ENCODE assay signal across 18 mouse cellular contexts in genomic region chr5:36775317-36775716, GRCm38 (mm10). TPM values are rescaled to one million over a fixed set of nuclear protein-coding genes. Genes with fewer than 3 reads are reported as not detected.
A peak's percentile ranks its signal among the peaks of the same experiment; 100 is the strongest.
DNase-seq lines count a peak whose midpoint lies in the region; ATAC-seq and TF ChIP-seq lines count a peak whose summit lies in the region.
"Had no signal": no experiment of that assay in that cellular context is flagged by ENCODE, and none has a peak within 500 bp of the region (broad histone marks: within the 10 kb centered on the region; RNA-seq: fewer than 3 reads in every experiment).

No protein-coding gene starts in this region.

- TF ChIP-seq CTCF in testis, adult 2 months (IDR thresholded peaks at IDR 0.05; ENCODE audit: control insufficient read depth, insufficient read depth, insufficient replicate concordance, low read depth, low read length): no peak

- 87% methylated on average over 2 of the region's 2 CpGs for WGBS in embryonic facial prominence, embryonic 10.5 days

- H3K4me3 ChIP-seq in testis, adult 2 months (ENCODE audit: control insufficient read depth, low read depth, low read length): no peak overlapping the region
- no peak overlapping the region for H3K4me3 ChIP-seq in ES-E14 (ENCODE audit: insufficient read depth in 1 of 2, low read depth in 1 of 2, low read length in 2 of 2, poor library complexity in 1 of 2, severe bottlenecking in 1 of 2)
- H3K4me3 ChIP-seq in embryonic facial prominence, embryonic 10.5 days: no peak overlapping the region
- H3K4me3 ChIP-seq: embryonic facial prominence, embryonic 13.5 days; embryonic facial prominence, embryonic 15.5 days; erythroblast, embryonic 14.5 days; forebrain, embryonic 13.5 days; forebrain, embryonic 15.5 days had no signal

- H3K4me1 ChIP-seq in testis, adult 2 months (ENCODE audit: control insufficient read depth, insufficient read depth, low read length): no peaks in the 10 kb centered on the region
- H3K4me1 ChIP-seq in ES-E14 (ENCODE audit: control insufficient read depth in 2 of 2, insufficient read depth in 2 of 2, low read length in 2 of 2, poor library complexity in 1 of 2): peaks cover 9 to 19% of the 10 kb centered on the region in 2 experiments; a peak in 3 of 4 replicates
- H3K4me1 ChIP-seq in embryonic facial prominence, embryonic 10.5 days: peaks cover 22% of the 10 kb centered on the region
- H3K4me1 ChIP-seq: forebrain, embryonic 13.5 days; forebrain, embryonic 15.5 days had no signal

- no peak for ATAC-seq in erythroid progenitor cell, adult 5-6 weeks (replicated peaks; ENCODE audit: low FRiP score, poor library complexity, severe bottlenecking)
- ATAC-seq: activated CD4-positive, CD25-positive, alpha-beta regulatory T cell, adult 4 months; forebrain, embryonic 13.5 days; forebrain, embryonic 15.5 days; forebrain, postnatal 0 days had no signal

- H3K27me3 ChIP-seq in testis, adult 2 months (ENCODE audit: control insufficient read depth, insufficient read depth, low read length): no peaks in the 10 kb centered on the region
- no peaks in the 10 kb centered on the region for H3K27me3 ChIP-seq in embryonic facial prominence, embryonic 10.5 days (replicated peaks; ENCODE audit: low read depth, poor library complexity, severe bottlenecking)
- H3K27me3 ChIP-seq: embryonic facial prominence, embryonic 13.5 days; embryonic facial prominence, embryonic 15.5 days; forebrain, embryonic 13.5 days; forebrain, embryonic 15.5 days had no signal

- no peaks in the 10 kb centered on the region for H3K9me3 ChIP-seq in ES-E14 (ENCODE audit: control insufficient read depth, insufficient read depth, low read depth, low read length)
- H3K9me3 ChIP-seq in embryonic facial prominence, embryonic 10.5 days: peaks cover 3% of the 10 kb centered on the region
- H3K9me3 ChIP-seq: embryonic facial prominence, embryonic 13.5 days; embryonic facial prominence, embryonic 15.5 days; forebrain, embryonic 15.5 days had no signal

- no peak for DNase-seq in testis, postnatal 10 days (ENCODE audit: low spot score)
- no peak for DNase-seq in ES-E14 (ENCODE audit: low read depth, low spot score)
- DNase-seq in embryonic facial prominence, embryonic 10.5 days (ENCODE audit: low spot score): no peak
- DNase-seq in lung, postnatal 25 days (ENCODE audit: low spot score): no peak
- DNase-seq: cerebellum, adult 11-12 months; cerebellum, adult 2 months; cerebellum, adult 9-10 months; cerebellum, postnatal 10 days; cerebellum, postnatal 25 days; forebrain, postnatal 0 days had no signal

- no peaks in the 10 kb centered on the region for H3K36me3 ChIP-seq in testis, adult 2 months (ENCODE audit: control insufficient read depth, insufficient read depth, low read length)
- H3K36me3 ChIP-seq in ES-E14 (ENCODE audit: control insufficient read depth, insufficient read depth, low read length, poor library complexity, severe bottlenecking): no peaks in the 10 kb centered on the region
- H3K36me3 ChIP-seq in embryonic facial prominence, embryonic 10.5 days (replicated peaks): no peaks in the 10 kb centered on the region
- H3K36me3 ChIP-seq: embryonic facial prominence, embryonic 13.5 days; embryonic facial prominence, embryonic 15.5 days; forebrain, embryonic 15.5 days had no signal

- in situ Hi-C loops in ES-E14 (cut with MboI; ENCODE audit: low sequenced_read_pairs in 2 of 2, unreplicated experiment in 2 of 2): no loop called here

- H3K27ac ChIP-seq in testis, adult 2 months (ENCODE audit: control insufficient read depth, insufficient read depth, low read depth, low read length): peak overlapping the region; percentile 60
- H3K27ac ChIP-seq in ES-E14 (ENCODE audit: insufficient read depth, low read depth, low read length, poor library complexity, severe bottlenecking): peak overlapping the region; percentile 15; the same call in 1 of the 2 replicates
- 0 out of 2 replicates have a peak overlapping the region, but pooled peaks have one; percentile 45 for H3K27ac ChIP-seq in embryonic facial prominence, embryonic 10.5 days (replicated peaks)
- H3K27ac ChIP-seq: embryonic facial prominence, embryonic 13.5 days; embryonic facial prominence, embryonic 15.5 days; forebrain, embryonic 13.5 days; forebrain, embryonic 15.5 days had no signal

- no peak for TF ChIP-seq POLR2A in testis, adult 2 months (IDR thresholded peaks at IDR 0.05; ENCODE audit: control insufficient read depth, low read depth, low read length)

- no peak overlapping the region for H3K9ac ChIP-seq in ES-E14 (ENCODE audit: insufficient read depth, low read depth, low read length, poor library complexity, severe bottlenecking)
- H3K9ac ChIP-seq: embryonic facial prominence, embryonic 13.5 days; embryonic facial prominence, embryonic 15.5 days; forebrain, embryonic 13.5 days; forebrain, embryonic 15.5 days; forebrain, postnatal 0 days had no signal

TF ChIP-seq in ES-E14, 5 proteins besides CTCF, POLR2A, EP300 and RAD21:
- TF ChIP-seq MAFK (IDR thresholded peaks at IDR 0.05; ENCODE audit: insufficient read depth, low read depth, low read length) (no peak), HCFC1 (IDR thresholded peaks at IDR 0.05; ENCODE audit: borderline replicate concordance, insufficient read depth, low read length) (no peak), ZNF384 (IDR thresholded peaks at IDR 0.05; ENCODE audit: low read depth, low read length) (no peak), ZC3H11A (IDR thresholded peaks at IDR 0.05; ENCODE audit: borderline replicate concordance, low read depth, low read length) (no peak)

RNA-seq across cellular contexts. Expression of gene Mrfap1, which starts 21.3 kb away (rescaled TPM):
- 76.5 and 86.7 TPM in 2 replicates for polyA plus RNA-seq in testis, adult 2 months (2012; rRNA removed)
- total RNA-seq in ES-E14 (2012; rRNA removed): 147 and 238 TPM in 2 replicates
- polyA plus RNA-seq in embryonic facial prominence, embryonic 10.5 days (2016; fragmentation: Nextera tagmentation; extraction: Ambion mirVana): 494 and 508 TPM in 2 replicates
- total RNA-seq in erythroid progenitor cell, adult 5-6 weeks (2015; ENCODE audit: low replicate concordance): 94.1 and 105 TPM in 2 replicates
- 94.0 and 125 TPM in 2 replicates for total RNA-seq in erythroid progenitor cell, adult 5-6 weeks (2017; ENCODE audit: low replicate concordance)

RNA-seq across cellular contexts. Expression of gene Bloc1s4, which starts 26.9 kb away (rescaled TPM):
- 22.6 and 22.9 TPM in 2 replicates for polyA plus RNA-seq in testis, adult 2 months (2012; rRNA removed)
- total RNA-seq in ES-E14 (2012; rRNA removed): 18.3 and 19.1 TPM in 2 replicates
- polyA plus RNA-seq in embryonic facial prominence, embryonic 10.5 days (2016; fragmentation: Nextera tagmentation; extraction: Ambion mirVana): 20.5 and 24.2 TPM in 2 replicates
- total RNA-seq in erythroid progenitor cell, adult 5-6 weeks (2015; ENCODE audit: low replicate concordance): 5.0 and 10.5 TPM in 2 replicates
- 7.9 and 13.1 TPM in 2 replicates for total RNA-seq in erythroid progenitor cell, adult 5-6 weeks (2017; ENCODE audit: low replicate concordance)

RNA-seq across cellular contexts. Expression of gene Man2b2, which starts 55.1 kb away (rescaled TPM):
- 181 and 185 TPM in 2 replicates for polyA plus RNA-seq in testis, adult 2 months (2012; rRNA removed)
- total RNA-seq in ES-E14 (2012; rRNA removed): 11.6 and 15.1 TPM in 2 replicates
- polyA plus RNA-seq in embryonic facial prominence, embryonic 10.5 days (2016; fragmentation: Nextera tagmentation; extraction: Ambion mirVana): 9.6 and 11.1 TPM in 2 replicates
- total RNA-seq in erythroid progenitor cell, adult 5-6 weeks (2015; ENCODE audit: low replicate concordance): 7.2 and 14.3 TPM in 2 replicates
- total RNA-seq in erythroid progenitor cell, adult 5-6 weeks (2017; ENCODE audit: low replicate concordance): 2.7 and 3.8 TPM in 2 replicates
